Mouse (Mus musculus) kidney, adult 2 months (tissue): ENCODE measurements around the gene Tbc1d32. TPM values are rescaled to one million over a fixed set of nuclear protein-coding genes. Genes with fewer than 3 reads are reported as not detected.
A peak's percentile ranks its signal among the peaks of the same experiment; 100 is the strongest.
"Not testable (repeated sequence)": the region's sequence is repeated elsewhere in the genome, so short reads cannot be mapped to it uniquely, and the experiment has no call there.

Experiments used
- DNase-seq: peaks from one replicate; pipeline ENCODE4 v3.0.0; 2021
- H3K27ac ChIP-seq: fragments of 200-500 bp; 2 replicates; pipeline ENCODE4 v1.5.1; 2012; ENCODE audit warnings: low read depth, low read length, control low read depth, inconsistent platforms; ENCODE audit not compliant: insufficient read depth
- H3K27me3 ChIP-seq: fragments of 200-500 bp; replicated peaks from 2 replicates; pipeline ENCODE4 v1.6.1; 2012; ENCODE audit warnings: mild to moderate bottlenecking, moderate library complexity, low read length, inconsistent platforms; ENCODE audit not compliant: control insufficient read depth, insufficient read depth
- H3K36me3 ChIP-seq: fragments of 200-500 bp; 2 replicates; pipeline ENCODE4 v1.6.1; 2012; ENCODE audit warnings: mild to moderate bottlenecking, moderate library complexity, low read length, inconsistent platforms; ENCODE audit not compliant: control insufficient read depth, insufficient read depth
- H3K4me1 ChIP-seq: fragments of 200-500 bp; 2 replicates; pipeline ENCODE4 v1.6.1; 2011; ENCODE audit warnings: low read length; ENCODE audit not compliant: control insufficient read depth, insufficient read depth
- H3K4me3 ChIP-seq: fragments of 200-500 bp; 2 replicates; pipeline ENCODE4 v1.5.1; 2011; ENCODE audit warnings: mild to moderate bottlenecking, low read depth, low read length, control low read depth; ENCODE audit not compliant: insufficient read depth
- CTCF ChIP-seq: fragments of 200-500 bp; conservative IDR thresholded peaks from 2 replicates; pipeline ENCODE4 v1.5.1; 2011; ENCODE audit warnings: low read depth, mild to moderate bottlenecking, control low read depth, low read length, moderate library complexity, mixed read lengths; ENCODE audit not compliant: insufficient read depth, insufficient read length
- POLR2A ChIP-seq: fragments of 200-500 bp; IDR thresholded peaks from one replicate; pipeline ENCODE4 v1.6.1; 2011; ENCODE audit warnings: low read depth, low read length, control low read depth
- WGBS: fragments of 180-500 bp; shearing (Covaris S2); methylation state at CpG from one replicate; pipeline ENCODE4 v1.1.7; 2018; 5-methylcytosine and 5-hydroxymethylcytosine counted together
- polyA plus RNA-seq: library from polyadenylated mRNA; depleted of rRNA; stranded (reverse); fragments of >200 nt; gene quantifications from 2 replicates; pipeline ENCODE4 v1.2.3, GENCODE M21; 2012

The Tbc1d32 gene
- polyA plus RNA-seq, 1 experiment: 2.2 TPM

GRCm38 (mm10) chr10:56198691-56199090 lies 29.8 kb downstream of the Tbc1d32 start:
- H3K27me3 ChIP-seq: no peaks in the 10 kb centered on the region
- H3K36me3 ChIP-seq: no peaks in the 10 kb centered on the region; the same call in 1 of the 2 replicates
- H3K27ac ChIP-seq: no peak overlapping the region
- no peak overlapping the region for H3K4me3 ChIP-seq
- TF ChIP-seq CTCF (no peak), POLR2A (no peak)
- DNase-seq: no peak
- WGBS: 85% methylated on average over 3 of the region's 3 CpGs
- H3K4me1 ChIP-seq: no peaks in the 10 kb centered on the region

GRCm38 (mm10) chr10:56194310-56194709 lies 34.2 kb downstream of the Tbc1d32 start:
- Histone ChIP-seq H3K36me3 (no peaks in the 10 kb centered on the region; the same call in 1 of the 2 replicates), H3K4me3 (no peak overlapping the region), H3K27ac (no peak overlapping the region), H3K4me1 (no peaks in the 10 kb centered on the region), H3K27me3 (no peaks in the 10 kb centered on the region)
- TF ChIP-seq POLR2A (no peak), CTCF (no peak)
- no peak for DNase-seq
- WGBS: 90% methylated on average over 7 of the region's 7 CpGs

- TF ChIP-seq CTCF (no peak), POLR2A (no peak)
- H3K27me3 ChIP-seq: no peaks in the 10 kb centered on the region
- no peaks in the 10 kb centered on the region for H3K4me1 ChIP-seq
- H3K4me3 ChIP-seq: no peak overlapping the region
- WGBS: 98% methylated on average over 1 of the region's 1 CpGs
- no peak overlapping the region for H3K27ac ChIP-seq
- H3K36me3 ChIP-seq: peaks cover 4% of the 10 kb centered on the region
- DNase-seq: no peak
Measured at GRCm38 (mm10) chr10:56181727-56182126, 46.8 kb downstream of the Tbc1d32 start.

DNA sequence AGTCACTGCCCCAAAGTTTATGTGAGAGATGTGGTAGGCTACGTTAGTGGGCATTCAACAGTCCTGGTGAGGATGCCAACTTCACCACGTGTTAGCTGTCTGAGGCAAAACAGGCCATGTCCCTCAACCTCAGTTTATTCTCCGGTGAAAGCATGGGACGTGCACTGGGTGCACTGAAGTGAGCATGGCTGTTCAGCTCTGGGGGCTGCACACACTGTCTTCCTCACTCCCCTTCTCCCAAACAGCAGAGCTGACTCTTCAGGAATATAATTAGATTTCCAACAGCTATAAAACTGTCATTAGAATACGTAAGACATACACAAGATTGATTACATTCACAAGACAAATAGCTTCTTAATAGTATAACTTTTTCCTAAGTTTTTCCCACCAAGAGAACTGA lies 55.3 kb downstream of the Tbc1d32 start:
- 71% methylated on average over 5 of the region's 5 CpGs for WGBS
- no peak for TF ChIP-seq POLR2A
- no peak for TF ChIP-seq CTCF
- no peak for DNase-seq
- no peak overlapping the region for H3K27ac ChIP-seq
- H3K36me3 ChIP-seq: peaks cover 2% of the 10 kb centered on the region
- no peak overlapping the region for H3K4me3 ChIP-seq
- no peaks in the 10 kb centered on the region for H3K4me1 ChIP-seq
- no peaks in the 10 kb centered on the region for H3K27me3 ChIP-seq

GRCm38 (mm10) chr10:56167721-56168120 lies 60.8 kb downstream of the Tbc1d32 start:
- not testable (repeated sequence) for H3K36me3 ChIP-seq, H3K27ac ChIP-seq, H3K4me1 ChIP-seq, H3K27me3 ChIP-seq, H3K4me3 ChIP-seq, DNase-seq

- DNase-seq: no peak
Measured at GRCm38 (mm10) chr10:56165758-56166157, 62.7 kb downstream of the Tbc1d32 start.

DNA sequence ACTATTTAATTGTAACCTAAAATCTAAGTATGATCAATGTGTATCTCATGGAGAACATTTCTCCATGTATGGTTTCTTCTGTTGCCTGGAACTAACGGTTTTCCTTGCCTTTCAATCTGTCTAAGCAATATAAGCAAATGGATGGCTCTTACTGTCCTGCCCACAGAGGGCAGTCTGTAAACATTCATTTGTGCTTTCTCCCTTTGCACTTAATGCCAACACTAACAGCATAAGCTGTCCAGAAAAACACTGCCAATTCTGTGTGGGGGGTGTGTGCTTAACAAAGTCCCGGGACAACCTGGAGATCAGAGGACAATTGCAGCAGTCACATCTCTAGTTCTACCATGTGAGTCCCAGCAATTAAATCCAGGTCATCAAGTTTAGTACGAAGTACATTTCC lies 64.1 kb downstream of the Tbc1d32 start:
- peak; percentile 29 for DNase-seq
- 44% methylated on average over 3 of the region's 3 CpGs for WGBS
- Histone ChIP-seq H3K4me3 (no peak overlapping the region), H3K36me3 (no peaks in the 10 kb centered on the region), H3K4me1 (no peaks in the 10 kb centered on the region), H3K27me3 (no peaks in the 10 kb centered on the region), H3K27ac (no peak overlapping the region)
- no peak for TF ChIP-seq POLR2A
- no peak for TF ChIP-seq CTCF

More at GRCm38 (mm10) chr10:56165758-56166157, 62.7 kb downstream of the Tbc1d32 start:
- WGBS: 79% methylated on average over 4 of the region's 4 CpGs
- no peaks in the 10 kb centered on the region for H3K4me1 ChIP-seq
- H3K27me3 ChIP-seq: no peaks in the 10 kb centered on the region
- no peaks in the 10 kb centered on the region for H3K36me3 ChIP-seq
- no peak overlapping the region for H3K27ac ChIP-seq
- H3K4me3 ChIP-seq: no peak overlapping the region
- TF ChIP-seq CTCF: no peak
- no peak for TF ChIP-seq POLR2A

GRCm38 (mm10) chr10:56158748-56159147 lies 69.7 kb downstream of the Tbc1d32 start:
- Histone ChIP-seq H3K27ac (no peak overlapping the region), H3K27me3 (no peaks in the 10 kb centered on the region), H3K4me3 (no peak overlapping the region), H3K36me3 (no peaks in the 10 kb centered on the region; the same call in 1 of the 2 replicates), H3K4me1 (no peaks in the 10 kb centered on the region)
- no peak for TF ChIP-seq CTCF
- no peak for TF ChIP-seq POLR2A
- WGBS: 74% methylated on average over 2 of the region's 2 CpGs
- no peak for DNase-seq
